Mouse (Mus musculus): ENCODE measurements around the gene Shank2. TPM values are rescaled to one million over a fixed set of nuclear protein-coding genes. Genes with fewer than 3 reads are reported as not detected.

Shank2 gene
- total and polyA plus RNA-seq, 3 experiments = not detected

GRCm38 (mm10) chr7:144142036-144142435 is 140.3 kb downstream of the Shank2 start:
- H3K27me3 ChIP-seq (replicated peaks) = peaks cover 86% of the 10 kb centered on the region
- no peak overlapping the region for H3K4me3 ChIP-seq (replicated peaks in 1 of 3; ENCODE audit: low read depth in 2 of 3, low read length in 2 of 3, poor library complexity in 1 of 3)
- DNase-seq (ENCODE audit: extremely low read depth) = no peak
- H3K9me3 ChIP-seq (replicated peaks; ENCODE audit: low read length) = no peaks in the 10 kb centered on the region
- H3K79me2 ChIP-seq (replicated peaks; ENCODE audit: control insufficient read depth, extremely low read depth, insufficient read depth, poor library complexity, severe bottlenecking) = no peaks in the 10 kb centered on the region
- TF ChIP-seq POLR2A (IDR thresholded peaks at IDR 0.05; ENCODE audit: low read depth, low read length) = no peak
- no peak for TF ChIP-seq ZC3H11A (IDR thresholded peaks at IDR 0.05; ENCODE audit: low read depth, low read length)
- no peak for TF ChIP-seq ZKSCAN1 (IDR thresholded peaks at IDR 0.05; ENCODE audit: borderline replicate concordance, low read depth, low read length)
- TF ChIP-seq POLR2AphosphoS2 (IDR thresholded peaks at IDR 0.05; ENCODE audit: low read depth, low read length) = no peak
- no peak for TF ChIP-seq TCF12 (IDR thresholded peaks at IDR 0.05; ENCODE audit: low read depth, low read length)
- TF ChIP-seq MAZ (IDR thresholded peaks at IDR 0.05; ENCODE audit: low read depth, low read length) = no peak
- no peak for TF ChIP-seq USF2 (conservative IDR thresholded peaks at IDR 0.05; ENCODE audit: low read depth, low read length)
- no peak for TF ChIP-seq JUN (IDR thresholded peaks at IDR 0.05; ENCODE audit: insufficient read depth, low read depth, low read length)
- TF ChIP-seq SMC3 (IDR thresholded peaks at IDR 0.05; ENCODE audit: low read depth, low read length) = no peak
- no peak for TF ChIP-seq MYC (IDR thresholded peaks at IDR 0.05; ENCODE audit: low read depth, low read length)
- no peak for TF ChIP-seq RAD21 (IDR thresholded peaks at IDR 0.05; ENCODE audit: low read depth, low read length)
- TF ChIP-seq MXI1 (IDR thresholded peaks at IDR 0.05; ENCODE audit: low read depth, low read length) = no peak
- TF ChIP-seq PAX5 (IDR thresholded peaks at IDR 0.05; ENCODE audit: low read length) = no peak
- TF ChIP-seq ZNF384 (IDR thresholded peaks at IDR 0.05; ENCODE audit: low read depth, low read length) = no peak
- no peak for TF ChIP-seq JUND (conservative IDR thresholded peaks at IDR 0.05; ENCODE audit: low read depth, low read length)
- TF ChIP-seq CHD1 (IDR thresholded peaks at IDR 0.05; ENCODE audit: low read depth, low read length) = no peak
- no peak for TF ChIP-seq NELFE (IDR thresholded peaks at IDR 0.05; ENCODE audit: low read depth, low read length)
- no peak for TF ChIP-seq E2F4 (IDR thresholded peaks at IDR 0.05; ENCODE audit: insufficient replicate concordance, low read depth, low read length)
- H3K9ac ChIP-seq (ENCODE audit: insufficient read depth, low read depth) = no peak overlapping the region
- H3K27ac ChIP-seq (ENCODE audit: insufficient read depth, low read depth) = no peak overlapping the region
- H3K4me2 ChIP-seq (ENCODE audit: insufficient read depth, low read depth, poor library complexity, severe bottlenecking) = no peak overlapping the region
- H3K4me1 ChIP-seq (ENCODE audit: control insufficient read depth in 1 of 2, insufficient read depth in 2 of 2) = no peaks in the 10 kb centered on the region
- dilution Hi-C loops (cut with MboI; ENCODE audit: extremely low pct_ligation_motif_present, extremely low pct_unique_long_range_greater_than_20kb, low sequenced_read_pairs) = no loop called here
- in situ Hi-C loops (cut with MboI; ENCODE audit: low pct_ligation_motif_present, low pct_unique_long_range_greater_than_20kb, low sequenced_read_pairs) = no loop called here
- H3K36me3 ChIP-seq (replicated peaks in 1 of 2; ENCODE audit: control insufficient read depth in 1 of 2, insufficient read depth in 1 of 2, low read length in 1 of 2) = no peaks in the 10 kb centered on the region

GRCm38 (mm10) chr7:144143941-144144340 is 142.2 kb downstream of the Shank2 start:
- dilution Hi-C loops (cut with MboI; ENCODE audit: extremely low pct_ligation_motif_present, extremely low pct_unique_long_range_greater_than_20kb, low sequenced_read_pairs) (no loop called here), in situ Hi-C loops (cut with MboI; ENCODE audit: low pct_ligation_motif_present, low pct_unique_long_range_greater_than_20kb, low sequenced_read_pairs) (no loop called here)
- H3K27ac ChIP-seq (ENCODE audit: insufficient read depth, low read depth) = no peak overlapping the region
- H3K9ac ChIP-seq (ENCODE audit: insufficient read depth, low read depth) = no peak overlapping the region
- no peak overlapping the region for H3K4me2 ChIP-seq (ENCODE audit: insufficient read depth, low read depth, poor library complexity, severe bottlenecking)
- peaks cover 85% of the 10 kb centered on the region for H3K27me3 ChIP-seq (replicated peaks)
- no peak for DNase-seq (ENCODE audit: extremely low read depth)
- no peaks in the 10 kb centered on the region for H3K79me2 ChIP-seq (replicated peaks; ENCODE audit: control insufficient read depth, extremely low read depth, insufficient read depth, poor library complexity, severe bottlenecking)
- no peaks in the 10 kb centered on the region for H3K36me3 ChIP-seq (replicated peaks in 1 of 2; ENCODE audit: control insufficient read depth in 1 of 2, insufficient read depth in 1 of 2, low read length in 1 of 2)
- TF ChIP-seq MXI1 (IDR thresholded peaks at IDR 0.05; ENCODE audit: low read depth, low read length) (no peak), PAX5 (IDR thresholded peaks at IDR 0.05; ENCODE audit: low read length) (no peak), TCF12 (IDR thresholded peaks at IDR 0.05; ENCODE audit: low read depth, low read length) (no peak), USF2 (conservative IDR thresholded peaks at IDR 0.05; ENCODE audit: low read depth, low read length) (no peak), POLR2AphosphoS2 (IDR thresholded peaks at IDR 0.05; ENCODE audit: low read depth, low read length) (no peak), E2F4 (IDR thresholded peaks at IDR 0.05; ENCODE audit: insufficient replicate concordance, low read depth, low read length) (no peak), GABPA (IDR thresholded peaks at IDR 0.05; ENCODE audit: insufficient replicate concordance, low read depth, low read length) (no peak), JUN (IDR thresholded peaks at IDR 0.05; ENCODE audit: insufficient read depth, low read depth, low read length) (no peak), TBP (conservative IDR thresholded peaks at IDR 0.05; ENCODE audit: low read depth, low read length) (no peak), IRF4 (IDR thresholded peaks at IDR 0.05; ENCODE audit: low read depth, low read length) (no peak), HCFC1 (IDR thresholded peaks at IDR 0.05; ENCODE audit: low read depth, low read length) (no peak), ETS1 (conservative IDR thresholded peaks at IDR 0.05; ENCODE audit: low read depth, low read length) (no peak), JUND (conservative IDR thresholded peaks at IDR 0.05; ENCODE audit: low read depth, low read length) (no peak)
- H3K9me3 ChIP-seq (replicated peaks; ENCODE audit: low read length) = no peaks in the 10 kb centered on the region
- H3K4me3 ChIP-seq (replicated peaks in 1 of 3; ENCODE audit: low read depth in 2 of 3, low read length in 2 of 3, poor library complexity in 1 of 3) = no peak overlapping the region
- H3K4me1 ChIP-seq (ENCODE audit: control insufficient read depth in 1 of 2, insufficient read depth in 2 of 2) = no peaks in the 10 kb centered on the region
